Mouse (Mus musculus): Measurements from ENCODE around the gene Pias4.

DNA sequence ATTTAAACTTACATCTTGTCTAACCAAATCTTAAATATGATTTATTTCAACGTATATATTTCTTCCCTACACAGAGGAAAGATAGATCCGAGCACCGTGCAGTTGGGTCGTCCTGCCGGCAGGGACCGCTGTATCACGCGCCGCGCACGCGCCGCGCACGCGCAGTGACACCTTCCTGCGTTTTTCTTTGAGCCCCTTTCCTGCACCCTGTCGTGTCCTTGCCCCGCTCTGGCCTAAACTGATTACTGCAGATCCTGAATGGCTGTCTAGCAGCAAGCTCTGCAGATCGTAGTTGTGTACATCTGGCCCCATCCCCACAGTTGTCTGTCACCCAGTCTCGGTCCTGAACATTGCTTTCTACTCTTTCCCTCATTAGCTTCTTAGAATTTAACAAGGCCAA, 5.4 kb upstream of the Pias4 start:
- TF ChIP-seq MAX (IDR thresholded peaks at IDR 0.05): no peak
- TF ChIP-seq CTCF (IDR thresholded peaks at IDR 0.05; ENCODE audit: control insufficient read depth, insufficient read depth, insufficient read length): no peak
- no peak for TF ChIP-seq USF1 (IDR thresholded peaks at IDR 0.05; ENCODE audit: low read depth)
